Mouse (Mus musculus) heart, postnatal 0 days (tissue): ENCODE measurements around the gene Ttc28.

Experiments
- CTCF ChIP-seq: IDR thresholded peaks from 2 replicates; pipeline ENCODE4 v1.5.1; 2016; ENCODE audit warnings: antibody characterized with exemption, control low read depth, low read depth
- EP300 ChIP-seq: IDR thresholded peaks from 2 replicates; pipeline ENCODE4 v1.6.1; 2016; ENCODE audit warnings: antibody characterized with exemption, low read depth

DNA sequence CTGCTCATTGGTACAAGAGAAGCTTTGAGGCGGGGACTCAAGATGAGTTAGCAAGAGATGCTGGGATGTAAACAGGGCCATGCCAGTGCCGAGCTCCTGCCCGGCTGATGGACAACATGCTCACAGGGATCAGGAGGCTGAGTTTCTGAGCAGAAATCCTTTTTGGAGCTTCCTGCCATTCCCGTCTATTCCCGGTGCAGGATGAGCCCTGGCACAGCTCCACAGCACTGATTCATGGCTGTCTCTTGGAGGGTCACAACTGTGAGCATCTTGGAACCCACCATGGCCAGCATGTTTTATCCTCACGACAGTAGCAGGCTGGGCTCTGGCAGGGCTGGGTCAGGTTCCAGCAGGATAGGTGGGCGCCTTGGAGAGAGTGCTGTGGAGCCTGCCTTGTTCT lies 384.9 kb downstream of the Ttc28 start:
- TF ChIP-seq CTCF (no peak), EP300 (no peak)
